Mouse (Mus musculus) bone marrow, adult 2 months (tissue): ENCODE data around the gene Cpn2.

Experiments
- CTCF ChIP-seq: fragments of 200-500 bp; IDR thresholded peaks from 2 replicates; pipeline ENCODE4 v1.5.1; 2011; ENCODE audit warnings: low read length, control low read depth; ENCODE audit not compliant: control insufficient read depth, insufficient read depth
- POLR2A ChIP-seq: fragments of 200-500 bp; IDR thresholded peaks from 2 replicates; pipeline ENCODE4 v1.6.1; 2011; ENCODE audit warnings: low read depth, mild to moderate bottlenecking, control low read depth, low read length, borderline replicate concordance; ENCODE audit not compliant: control insufficient read depth

DNA sequence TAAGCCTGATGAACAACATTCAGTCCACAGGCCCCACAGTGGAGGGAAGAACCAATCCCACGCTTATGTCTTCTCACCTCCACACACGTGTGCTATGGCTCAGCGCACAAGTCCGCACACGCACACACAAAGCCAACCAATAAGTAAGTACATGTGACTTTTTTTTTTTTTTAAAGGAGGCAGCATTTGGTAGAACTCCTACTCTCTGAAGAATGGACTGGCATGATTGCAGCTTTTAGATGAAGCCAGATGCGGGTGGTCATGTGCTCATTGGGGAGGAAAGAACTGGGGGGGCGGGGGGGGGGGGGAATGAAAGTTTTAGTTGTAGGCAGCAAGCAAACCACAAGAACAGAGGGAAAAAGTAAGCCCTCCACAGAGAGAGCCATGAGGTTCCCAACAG, 59.3 kb downstream of the Cpn2 start:
- no peak for TF ChIP-seq CTCF
- TF ChIP-seq POLR2A, result no peak
